Mouse (Mus musculus): ENCODE results near the gene Olfr535.

GRCm38 (mm10) chr7:140477886-140478285 is 6.1 kb upstream of the Olfr535 start:
- TF ChIP-seq CTCF (IDR thresholded peaks at IDR 0.05; ENCODE audit: borderline replicate concordance, extremely low read depth, insufficient read depth, insufficient read length) (no peak), POLR2A (IDR thresholded peaks at IDR 0.05; ENCODE audit: borderline replicate concordance, extremely low read depth, insufficient read depth, insufficient read length, poor library complexity, severe bottlenecking) (no peak)
